Mouse (Mus musculus) right cerebral cortex, postnatal 36 days (tissue): ENCODE measurements around the gene Ssc5d.
"Not testable (repeated sequence)": the region's sequence is repeated elsewhere in the genome, so short reads cannot be mapped to it uniquely, and the experiment has no call there.

Source experiments
- DNase-seq, 2 experiments: peaks; one replicate each; pipeline ENCODE4 v3.0.0; 2022; ENCODE audit warnings: low spot score in 2 of 2, mixed read lengths in 1 of 2

Ssc5d gene

GRCm38 (mm10) chr7:4925441-4926381 lies at the start of gene Ssc5d:
Gene Ssc5d, plus strand, starts transcription at chr7:4925785.
- DNase-seq = no peak

- peak; percentile 77 to 85 for DNase-seq
Observed at GRCm38 (mm10) chr7:4876753-4877221, 48.8 kb upstream of the Ssc5d start, which contains the start of gene Isoc2a. Gene Isoc2a, plus strand, starts transcription at chr7:4877153.

DNA sequence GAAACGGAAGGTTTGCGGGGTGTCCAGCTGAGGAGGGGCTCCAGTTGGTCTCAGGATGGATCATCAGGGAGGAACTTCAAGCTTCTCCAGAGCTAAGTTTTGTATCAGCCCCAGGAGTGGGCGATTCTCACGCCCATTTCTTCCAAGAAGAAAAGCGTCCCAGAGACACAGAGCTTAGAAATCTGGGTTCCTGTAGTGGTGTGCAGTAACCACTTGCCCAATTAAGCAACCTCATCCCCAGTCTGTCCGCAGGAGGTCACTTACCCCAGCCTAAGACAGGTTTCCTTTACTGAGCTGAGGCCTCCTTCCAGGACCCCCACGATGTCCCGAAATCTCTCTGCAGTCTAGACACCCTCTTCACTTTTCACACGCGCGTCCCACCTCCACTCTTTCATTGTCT lies 48.4 kb upstream of the Ssc5d start:
- DNase-seq = no peak

DNA sequence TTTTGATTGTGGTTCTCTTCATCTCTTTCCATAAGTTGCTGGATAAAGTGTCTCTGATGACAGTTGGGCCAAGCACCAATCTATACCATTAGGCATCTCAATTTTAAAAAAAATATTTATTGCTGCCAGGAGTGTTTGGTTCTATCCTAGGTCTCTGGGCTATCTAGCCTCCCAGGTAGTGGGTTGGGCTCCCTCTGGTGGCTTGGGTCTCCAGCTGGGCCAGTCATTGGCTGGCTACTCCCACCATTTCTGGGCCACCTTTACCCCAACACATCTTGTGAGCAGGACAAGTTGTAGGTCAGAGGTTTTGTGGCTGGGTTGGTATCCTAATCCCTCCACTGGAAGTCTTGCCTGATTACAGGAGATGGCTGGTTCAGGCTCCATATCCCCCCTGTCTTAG lies 47.4 kb upstream of the Ssc5d start:
- DNase-seq = no peak

DNA sequence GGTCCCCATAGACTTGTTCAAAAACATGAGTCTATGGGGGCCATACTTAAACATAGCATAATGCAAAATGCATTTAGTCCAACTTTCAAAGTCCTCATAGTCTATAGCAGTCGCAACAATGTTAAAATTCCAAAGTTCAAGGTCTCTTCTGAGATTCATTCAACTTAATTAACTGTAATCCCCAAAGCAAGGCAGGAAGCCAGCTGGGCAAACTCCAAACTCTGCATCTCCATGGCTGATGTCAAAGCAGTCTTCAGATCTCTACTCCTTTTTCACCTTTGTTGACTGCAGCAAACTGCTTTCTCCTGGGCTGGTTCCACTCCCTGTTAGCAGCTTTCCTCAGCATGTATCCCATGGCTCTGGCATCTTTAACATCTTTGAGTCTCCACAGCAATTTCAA lies 46.5 kb upstream of the Ssc5d start:
- not testable (repeated sequence) for DNase-seq

GRCm38 (mm10) chr7:4886680-4887079 lies 38.9 kb upstream of the Ssc5d start:
- no peak for DNase-seq

DNA sequence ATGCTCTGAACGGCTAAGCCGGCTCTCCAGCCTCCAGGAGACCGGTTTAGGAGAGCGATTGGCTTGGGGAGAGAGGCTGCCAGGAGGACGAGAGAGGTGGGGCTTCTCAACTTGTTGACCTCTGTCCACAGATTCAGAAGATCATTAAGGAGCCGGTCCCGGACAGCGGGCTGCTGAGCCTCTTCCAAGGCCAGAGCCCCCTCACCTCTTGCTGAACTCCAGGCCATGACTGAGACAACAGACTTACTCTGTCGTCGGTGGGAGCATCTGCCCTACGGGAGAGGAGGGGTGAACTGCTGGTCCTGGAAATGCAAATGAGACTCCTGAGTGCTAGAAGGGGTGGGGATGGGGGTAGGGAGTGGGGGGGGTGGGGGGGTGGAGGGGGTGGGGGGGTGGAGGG lies 30.4 kb upstream of the Ssc5d start:
- DNase-seq = no peak

- no peak for DNase-seq
Observed at GRCm38 (mm10) chr7:4898851-4899648, 26.5 kb upstream of the Ssc5d start.

DNA sequence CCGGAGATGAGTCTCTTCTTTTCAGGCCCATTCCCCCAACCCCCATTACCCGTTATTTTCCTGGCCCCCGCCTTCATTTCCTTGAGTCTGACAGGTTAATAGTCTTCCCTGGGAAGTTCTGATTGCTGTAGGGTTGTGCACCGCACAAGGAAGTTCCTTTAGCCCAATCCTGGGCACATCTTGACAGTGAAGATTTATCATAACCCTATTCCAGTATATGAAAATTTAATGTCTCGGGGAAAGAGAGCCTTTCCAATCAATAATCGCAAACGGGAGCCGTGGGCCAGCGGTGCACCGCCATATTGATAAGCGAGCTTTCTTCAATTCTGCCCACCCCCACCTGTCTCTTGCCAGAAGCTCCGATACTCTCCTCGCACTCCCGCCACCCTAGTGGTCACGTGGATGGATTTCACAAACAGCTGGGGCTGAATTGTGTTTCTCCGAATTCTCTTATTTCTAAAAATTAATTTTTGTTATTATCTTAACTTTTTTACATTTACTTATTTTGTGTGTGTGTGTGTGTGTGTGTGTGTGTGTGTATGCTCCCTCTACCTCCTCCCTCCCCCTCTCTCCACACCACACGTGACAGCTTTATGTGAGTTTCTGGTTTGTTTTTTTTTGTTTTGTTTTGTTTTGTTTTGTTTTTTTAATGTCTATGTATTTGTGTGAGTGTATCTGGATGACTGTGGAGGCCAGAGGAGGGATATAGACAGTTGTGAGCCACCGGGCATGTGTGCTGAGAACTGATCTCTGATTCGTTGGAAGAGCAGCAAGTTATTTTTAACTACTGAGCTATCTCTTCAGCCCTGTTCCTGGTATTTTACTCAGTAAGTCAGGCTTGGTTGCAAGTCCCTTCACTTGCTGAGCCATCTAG lies 25.7 kb upstream of the Ssc5d start:
- DNase-seq = no peak

GRCm38 (mm10) chr7:4900523-4900851 lies 25.1 kb upstream of the Ssc5d start:
- DNase-seq = no peak

GRCm38 (mm10) chr7:4901171-4901570 lies 24.4 kb upstream of the Ssc5d start:
- no peak for DNase-seq

DNA sequence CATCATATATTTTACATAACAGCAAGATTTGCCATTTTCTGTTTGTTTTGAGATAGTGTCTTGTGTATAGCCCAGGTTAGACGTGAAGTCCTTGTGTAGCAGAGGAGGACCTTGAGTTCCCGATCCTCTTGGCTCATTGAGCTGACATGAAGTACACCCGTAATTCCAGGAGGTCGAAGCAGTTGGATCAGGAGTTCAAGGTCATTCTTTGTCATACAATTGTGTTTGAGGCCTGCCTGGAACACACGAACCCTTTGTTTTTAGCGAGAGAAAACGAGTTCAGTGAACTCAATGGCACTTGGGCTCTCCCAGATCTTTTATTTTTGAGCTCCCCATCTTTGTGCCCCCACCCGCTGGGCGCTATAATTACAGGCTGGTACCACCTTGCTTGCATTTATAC lies 23.2 kb upstream of the Ssc5d start:
- no peak for DNase-seq

GRCm38 (mm10) chr7:4906466-4906950 lies 19.1 kb upstream of the Ssc5d start, which contains the start of gene Gm36210:
Gene Gm36210, minus strand, starts transcription at chr7:4906516.
- no peak for DNase-seq

DNA sequence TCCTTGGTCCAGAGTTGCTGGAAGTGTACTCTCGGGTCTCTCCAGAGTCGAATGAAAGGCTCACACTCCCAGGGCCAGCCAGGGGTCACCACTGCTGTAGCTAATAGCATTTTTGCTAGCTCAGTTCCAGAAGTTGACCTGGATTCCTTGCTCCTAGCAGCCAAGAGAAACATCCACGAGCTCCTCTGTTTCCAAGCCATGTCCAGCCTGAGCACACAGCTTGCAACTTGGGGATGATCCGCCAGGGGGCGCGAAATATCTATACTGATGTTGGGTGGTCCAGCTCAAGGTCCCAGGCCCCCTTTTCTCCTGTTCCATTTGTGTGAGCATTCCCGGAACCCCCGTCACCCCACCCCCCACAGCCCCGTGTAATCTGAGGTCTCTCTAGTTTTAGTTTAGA lies 14.0 kb upstream of the Ssc5d start:
- DNase-seq = no peak

GRCm38 (mm10) chr7:4912248-4912647 lies 13.3 kb upstream of the Ssc5d start:
- DNase-seq = no peak

DNA sequence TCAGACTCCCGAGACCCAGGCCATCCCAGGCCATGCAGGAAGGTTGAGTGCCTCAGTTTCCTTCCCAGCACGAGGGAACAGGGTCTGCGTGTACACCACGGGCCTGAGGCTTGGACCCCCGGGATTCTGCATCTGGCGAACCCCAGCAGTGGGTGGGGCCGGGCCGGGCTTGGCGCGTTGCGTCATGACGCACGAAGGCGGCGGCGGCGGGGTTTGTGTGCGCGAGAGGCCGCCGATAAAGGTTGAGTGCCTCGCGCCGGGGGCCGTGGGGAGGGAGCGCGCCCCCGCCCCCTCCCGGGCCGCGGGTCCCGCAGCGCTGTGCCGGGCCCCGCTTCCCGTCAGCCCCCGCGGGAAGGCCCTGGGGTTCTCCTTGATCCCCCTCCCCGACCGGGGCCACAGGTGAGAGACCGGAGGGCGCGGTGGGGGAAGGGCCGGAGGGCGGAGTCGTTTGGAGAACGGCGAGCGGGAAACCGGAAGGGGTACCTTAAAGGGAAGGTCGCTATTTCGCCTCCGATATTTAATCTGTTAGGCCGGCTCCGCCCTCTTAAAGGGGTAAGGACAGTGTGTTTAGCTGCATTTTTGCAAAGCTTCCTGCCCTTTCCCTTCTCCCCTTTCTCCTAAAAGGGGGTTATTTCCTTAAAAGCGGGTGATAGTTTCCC lies 10.4 kb upstream of the Ssc5d start, which contains the start of gene Zfp628:
Gene Zfp628 (plus strand): TSS at position 211 of the 659 bp plus-strand sequence.
- DNase-seq = peak; percentile 89 to 92

DNA sequence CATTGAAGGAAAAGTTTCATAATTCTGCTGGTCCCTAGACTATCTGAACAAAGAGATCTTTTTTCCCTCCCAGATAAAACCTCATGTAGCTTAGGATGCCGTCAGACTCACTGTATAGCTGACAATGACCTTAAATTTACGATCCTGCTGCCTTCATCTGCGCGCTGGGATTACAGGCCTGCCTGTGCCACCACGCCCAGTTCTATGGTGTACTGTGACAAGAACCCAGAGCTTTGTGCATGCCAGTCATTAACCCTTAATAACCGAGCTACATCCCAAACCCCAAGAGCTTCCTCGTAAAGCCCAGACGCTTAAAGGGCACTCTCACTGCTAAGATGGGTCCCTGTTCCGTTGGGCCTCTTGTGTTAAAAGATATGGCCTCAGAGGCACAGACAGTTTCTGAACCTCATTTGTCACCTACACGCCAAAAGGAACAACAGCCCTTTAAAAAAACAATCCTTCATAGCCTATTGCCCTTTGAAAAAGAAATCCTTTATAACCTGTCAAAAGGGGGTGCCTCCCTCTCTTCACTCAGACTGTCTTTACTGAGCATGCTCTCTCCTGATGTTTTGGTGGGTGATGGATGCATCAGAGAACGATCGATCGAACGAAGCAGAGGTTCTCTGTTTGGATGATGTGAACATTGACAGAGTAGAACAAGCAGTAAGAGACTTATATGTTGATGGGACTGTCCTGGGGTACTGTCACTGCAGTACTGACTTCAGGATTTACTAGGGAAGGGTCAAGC lies 9.7 kb upstream of the Ssc5d start:
- no peak for DNase-seq

GRCm38 (mm10) chr7:4917494-4917893 lies 8.1 kb upstream of the Ssc5d start:
- DNase-seq = no peak

DNA sequence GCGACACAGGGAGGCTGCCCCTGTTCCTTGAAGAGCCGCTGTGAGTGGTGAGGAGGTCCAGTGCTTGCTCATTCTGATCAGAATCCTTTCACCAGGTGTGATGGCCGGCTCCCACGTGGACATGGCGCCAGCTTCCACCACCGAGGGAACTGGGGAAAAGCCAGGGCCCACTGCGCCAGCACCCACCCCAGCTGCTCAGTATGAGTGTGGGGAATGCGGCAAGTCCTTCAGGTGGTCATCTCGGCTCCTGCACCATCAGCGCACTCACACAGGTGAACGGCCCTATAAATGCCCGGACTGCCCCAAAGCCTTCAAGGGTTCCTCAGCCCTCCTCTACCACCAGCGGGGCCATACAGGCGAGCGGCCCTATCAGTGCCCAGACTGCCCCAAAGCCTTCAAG lies 6.9 kb upstream of the Ssc5d start:
- no peak for DNase-seq

DNA sequence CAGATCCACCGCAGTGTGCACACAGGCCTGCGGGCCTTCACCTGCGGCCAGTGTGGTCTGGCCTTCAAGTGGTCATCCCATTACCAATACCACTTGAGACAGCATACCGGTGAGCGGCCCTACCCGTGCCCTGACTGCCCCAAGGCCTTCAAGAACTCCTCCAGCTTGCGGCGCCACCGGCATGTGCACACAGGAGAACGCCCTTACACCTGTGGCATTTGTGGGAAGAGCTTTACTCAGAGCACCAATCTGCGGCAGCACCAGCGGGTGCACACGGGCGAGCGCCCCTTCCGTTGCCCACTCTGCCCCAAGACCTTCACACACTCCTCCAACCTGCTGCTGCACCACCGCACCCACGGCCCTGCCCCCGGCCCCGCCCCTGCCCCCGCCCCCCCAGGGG lies 6.5 kb upstream of the Ssc5d start:
- DNase-seq = no peak
